Mouse (Mus musculus): ENCODE data around the gene Ugcg. TPM values are rescaled to one million over a fixed set of nuclear protein-coding genes. Genes with fewer than 3 reads are reported as not detected.

Ugcg gene
- polyA plus RNA-seq, 1 experiment from 2014 or later = 15.0 TPM

Other genes with a start within 250 kb of the Ugcg start
- gene Zkscan16, start 245.6 kb upstream of the Ugcg start, polyA plus RNA-seq (2015; fragmentation: Nextera tagmentation; extraction: Ambion mirVana) = 2.3 and 2.4 TPM in 2 replicates
- 5.2 and 5.7 TPM in 2 replicates for gene Ptgr1, start 202.1 kb upstream of the Ugcg start, polyA plus RNA-seq (2015; fragmentation: Nextera tagmentation; extraction: Ambion mirVana)
- 7.6 and 8.4 TPM in 2 replicates for gene Dnajc25, start 194.2 kb upstream of the Ugcg start, polyA plus RNA-seq (2015; fragmentation: Nextera tagmentation; extraction: Ambion mirVana)
- 8.9 and 12.8 TPM in 2 replicates for gene Gm20503, start 186.0 kb upstream of the Ugcg start, polyA plus RNA-seq (2015; fragmentation: Nextera tagmentation; extraction: Ambion mirVana)
- gene Gng10, start 154.2 kb upstream of the Ugcg start, polyA plus RNA-seq (2015; fragmentation: Nextera tagmentation; extraction: Ambion mirVana) = 167 and 182 TPM in 2 replicates
- gene AI481877, start 50.3 kb upstream of the Ugcg start, polyA plus RNA-seq (2015; fragmentation: Nextera tagmentation; extraction: Ambion mirVana) = 0.04 TPM in 1 of 2 replicates, not detected in the other
- gene Susd1, start 249.4 kb downstream of the Ugcg start, polyA plus RNA-seq (2015; fragmentation: Nextera tagmentation; extraction: Ambion mirVana) = 1.9 and 2.4 TPM in 2 replicates